Mouse (Mus musculus) erythroblast, embryonic 14.5 days (primary cell): ENCODE results near the gene Trp53rkb.

Source experiments
- GATA1 ChIP-seq: IDR thresholded peaks from 2 replicates; pipeline ENCODE4 v1.6.1; 2012; ENCODE audit warnings: low read length, inconsistent platforms, mixed read lengths
- TAL1 ChIP-seq: IDR thresholded peaks from 3 replicates; pipeline ENCODE4 v1.6.1; 2012; ENCODE audit warnings: low read length, inconsistent platforms, mixed read lengths

- TF ChIP-seq GATA1 = no peak
- no peak for TF ChIP-seq TAL1
These were observed 7.5 kb downstream of the Trp53rkb start for GRCm38 (mm10) chr2:166799615-166800472.
